Mouse (Mus musculus) lung, adult 18-20 months (tissue): ENCODE results near the gene Antxr2.

Source experiments
- DNase-seq, 2 experiments: peaks; one replicate each; pipeline ENCODE4 v3.0.0; 2022; ENCODE audit warnings: mixed read lengths in 2 of 2

Antxr2 gene

DNA sequence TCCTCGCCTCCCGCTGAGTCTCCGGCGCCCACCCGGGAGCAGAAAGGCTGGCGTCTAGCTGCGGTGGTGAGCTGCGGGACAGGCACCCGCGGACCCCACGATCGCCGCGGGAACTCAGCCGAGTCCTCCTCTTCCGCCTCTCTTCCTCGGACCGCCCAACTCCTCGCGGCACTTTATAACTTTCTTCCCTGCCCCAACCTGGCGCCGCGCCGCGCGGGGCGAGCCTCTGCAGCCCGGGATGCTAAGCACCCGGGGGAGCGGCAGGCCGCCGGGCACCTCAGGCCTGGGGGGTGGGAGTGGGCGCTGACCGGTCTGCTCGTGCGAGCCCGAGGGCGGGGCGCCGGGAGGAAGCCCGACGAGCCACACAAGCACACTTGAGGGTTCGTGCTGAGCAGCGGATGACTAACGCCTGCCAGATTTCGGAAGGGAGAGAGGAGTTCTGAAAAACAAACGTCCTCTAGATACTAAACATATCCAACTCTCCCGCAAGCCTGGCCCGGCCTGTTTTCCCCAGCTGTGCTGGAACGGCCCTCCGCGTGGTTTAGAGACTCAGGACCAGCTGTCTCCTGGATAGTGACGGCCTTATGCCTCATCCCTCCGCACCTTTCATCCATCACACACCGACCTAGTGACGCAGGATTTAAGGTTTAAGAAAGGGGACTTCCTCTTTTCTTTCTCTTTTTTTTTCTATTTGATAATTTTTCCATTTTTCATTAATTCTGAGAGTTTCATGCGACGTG lies at the start of gene Antxr2:
Antxr2 (minus strand) TSS at position 142 of the 740 bp plus-strand sequence.
- peak; percentile 76 to 80 for DNase-seq

DNA sequence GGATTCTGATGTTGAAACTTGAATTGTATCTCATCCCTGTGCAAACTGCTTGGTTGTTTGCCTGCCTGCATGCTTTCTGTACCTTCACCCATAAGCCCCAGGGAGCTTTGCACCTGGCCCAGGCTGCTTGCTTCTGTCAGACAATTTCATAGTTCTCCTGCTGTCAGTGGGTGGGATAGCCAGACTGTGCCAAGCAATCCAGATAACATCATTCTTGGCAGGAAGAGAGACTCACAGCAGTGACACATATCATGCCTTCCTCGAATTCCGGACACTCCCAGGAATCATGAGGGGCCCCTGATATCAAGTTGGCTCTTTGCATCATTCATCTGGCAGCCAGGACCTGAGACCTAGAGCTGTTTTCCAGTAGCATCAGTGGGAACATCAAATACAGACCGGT lies 45.8 kb upstream of the Antxr2 start:
- DNase-seq = peak in 1 of 2 experiments; percentile 33

DNA sequence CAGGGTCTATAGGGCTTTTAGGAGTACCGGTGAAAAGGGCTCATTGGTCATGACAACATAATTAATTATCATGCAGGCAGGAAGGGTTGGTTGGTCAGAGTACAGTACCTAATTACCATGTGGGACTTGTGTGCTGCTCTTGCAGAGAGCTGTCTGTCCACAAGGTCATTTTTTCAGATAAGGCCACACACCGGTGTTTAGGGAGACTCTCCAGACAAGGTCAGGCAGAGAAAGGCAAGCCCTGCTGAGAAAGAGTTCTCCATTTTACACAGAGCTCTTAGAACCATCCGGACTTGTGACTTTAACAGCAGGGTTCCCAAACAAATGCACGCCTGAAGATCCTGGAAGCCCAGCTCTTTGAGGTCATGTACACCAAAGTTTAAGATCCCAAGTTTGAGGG lies 38.3 kb upstream of the Antxr2 start:
- DNase-seq = no peak

DNA sequence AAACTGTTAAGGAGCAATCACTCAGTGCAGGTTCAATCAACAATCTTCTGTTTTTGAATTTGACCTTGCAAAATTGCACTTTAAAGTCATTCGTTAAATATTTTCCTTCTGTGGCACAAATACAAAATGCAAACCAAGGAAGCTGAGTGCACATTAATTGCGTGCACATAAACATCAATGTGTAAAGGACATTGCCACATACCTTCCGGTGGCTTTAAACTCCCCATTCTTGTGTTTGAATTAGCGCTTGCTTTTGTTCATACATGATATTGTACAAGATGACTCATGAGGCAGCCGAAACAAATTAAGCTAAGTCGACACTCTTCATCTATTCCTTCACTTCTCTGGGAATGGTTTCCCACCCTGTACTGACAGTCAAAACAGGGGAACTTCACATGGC lies 24.4 kb upstream of the Antxr2 start:
- DNase-seq = no peak

DNA sequence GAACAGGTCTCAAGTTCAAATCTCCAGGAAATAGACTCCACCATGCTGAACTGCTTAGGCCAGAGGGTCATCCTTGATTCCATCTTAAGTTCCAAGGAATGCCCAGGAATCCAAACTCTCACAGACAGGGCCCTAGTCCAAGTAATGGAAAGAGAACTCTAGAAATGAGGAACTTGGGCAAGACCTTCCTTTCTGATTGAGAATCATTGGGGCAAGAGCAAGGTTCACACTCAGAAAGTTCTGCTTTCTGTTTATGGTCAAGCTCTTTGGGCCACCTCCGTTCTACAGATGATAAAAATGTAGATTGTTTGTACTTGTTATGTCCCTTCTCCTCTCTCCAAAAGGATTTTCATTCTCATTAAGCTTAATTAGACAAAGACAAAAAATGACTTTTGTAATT lies 24.0 kb upstream of the Antxr2 start:
- no peak for DNase-seq

DNA sequence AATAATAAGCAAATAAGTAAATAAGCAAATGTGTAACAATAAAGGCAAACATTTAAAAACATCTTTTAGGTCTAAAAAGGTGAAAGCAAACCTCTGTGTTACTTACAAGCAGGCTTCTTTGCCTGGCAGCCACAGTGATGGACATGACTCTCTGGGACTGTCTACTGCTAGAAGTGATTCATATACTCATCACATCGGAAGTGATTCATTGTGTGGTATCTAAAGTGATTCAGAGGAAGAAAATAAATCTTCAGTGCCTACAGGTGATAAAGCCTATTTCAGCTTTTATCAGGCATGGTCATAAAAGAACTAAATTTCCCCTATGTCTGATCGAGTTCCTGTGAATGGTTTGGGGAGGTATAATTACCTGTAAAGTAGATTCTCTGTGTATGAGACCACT lies 4.1 kb upstream of the Antxr2 start:
- no peak for DNase-seq

DNA sequence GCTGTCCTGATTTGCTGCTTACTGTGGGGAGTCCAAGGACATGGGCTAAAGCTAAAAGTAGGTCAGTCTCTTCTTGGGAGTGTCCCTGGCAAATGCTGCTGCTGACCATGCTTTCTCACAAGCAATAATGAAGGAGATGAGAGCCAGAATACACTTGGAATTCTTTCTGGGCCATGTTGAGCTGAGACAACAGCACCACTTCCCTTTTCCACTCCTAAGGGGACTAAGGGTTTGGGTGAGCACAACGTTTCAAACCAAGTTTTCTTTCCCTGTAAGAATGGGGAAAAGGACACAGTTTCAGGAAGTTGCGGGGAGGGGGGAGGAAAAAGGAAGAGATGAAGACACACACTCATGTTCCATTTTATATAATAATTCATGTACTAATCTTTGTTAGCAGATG lies 3.4 kb upstream of the Antxr2 start:
- DNase-seq = no peak

DNA sequence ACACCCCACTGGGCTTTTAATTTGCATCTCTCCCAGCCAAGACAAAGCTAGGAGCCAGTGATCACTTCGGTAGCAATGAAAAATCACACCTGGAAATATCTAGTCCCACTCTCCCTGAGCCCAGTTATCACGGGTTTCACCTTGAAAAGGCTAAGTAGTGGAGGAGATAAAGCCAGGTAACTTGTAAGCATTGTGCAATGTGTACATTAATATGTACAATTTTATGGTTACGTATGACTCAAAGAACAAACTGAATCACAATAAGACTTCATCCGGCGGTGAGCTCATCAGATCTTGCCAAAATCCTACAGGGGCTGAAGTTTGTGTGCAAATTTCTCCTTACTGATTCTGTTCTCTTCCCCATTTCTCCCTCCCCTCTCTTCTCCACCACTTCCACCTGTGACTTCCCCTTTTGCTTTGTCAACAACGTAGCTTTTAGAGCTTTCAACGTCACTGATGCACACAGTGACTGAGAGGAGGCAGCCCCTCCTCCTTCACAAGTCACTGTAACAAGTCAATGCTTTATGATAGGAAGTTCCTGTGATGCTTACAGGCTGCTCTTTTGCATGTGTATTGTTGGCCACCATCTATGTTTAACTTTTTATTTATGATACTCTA lies 2.1 kb upstream of the Antxr2 start:
- peak in 1 of 2 experiments; percentile 29 for DNase-seq

DNA sequence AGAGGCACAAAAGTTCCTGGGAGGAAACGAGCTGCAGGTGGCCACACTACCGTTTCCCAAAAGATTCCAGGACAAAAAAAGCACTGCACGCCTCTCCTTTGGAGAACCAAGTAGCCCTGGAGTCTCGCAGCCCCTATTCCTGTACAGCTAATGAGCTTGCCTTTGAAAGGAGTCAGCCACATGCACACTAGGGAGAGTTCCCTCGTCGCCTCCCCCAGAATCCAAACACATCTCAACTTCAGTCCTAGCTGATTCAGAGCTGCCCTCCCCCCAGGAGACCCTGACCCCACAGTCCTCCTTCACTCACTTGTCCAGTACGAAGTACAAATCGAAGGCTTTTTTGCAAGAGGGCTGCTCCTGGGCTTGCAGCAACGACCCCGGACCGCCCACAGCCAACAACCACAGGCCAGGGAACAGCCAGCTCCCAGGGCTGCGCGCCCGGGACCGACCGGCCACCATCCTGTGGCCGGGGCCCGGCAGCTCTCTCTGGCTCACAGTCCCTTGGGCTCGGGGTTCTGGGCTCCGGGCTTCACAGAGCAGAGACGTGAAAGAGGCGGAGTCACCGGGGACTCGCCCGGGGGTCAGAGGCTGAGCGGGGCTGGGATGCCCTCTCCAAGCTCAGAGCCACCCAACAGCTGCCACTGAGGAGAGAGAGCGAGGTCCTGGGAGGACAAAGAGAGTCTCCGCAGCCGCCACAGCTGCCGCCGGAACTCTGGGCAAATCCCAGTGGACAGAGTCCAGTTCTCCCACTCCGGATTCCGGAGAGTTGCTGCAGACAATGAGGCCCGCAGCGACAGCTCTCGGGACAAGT lies 547 bp downstream of the Antxr2 start:
- peak; percentile 56 to 59 for DNase-seq

GRCm38 (mm10) chr5:98027688-98028389 lies 3.0 kb downstream of the Antxr2 start:
- DNase-seq = no peak

DNA sequence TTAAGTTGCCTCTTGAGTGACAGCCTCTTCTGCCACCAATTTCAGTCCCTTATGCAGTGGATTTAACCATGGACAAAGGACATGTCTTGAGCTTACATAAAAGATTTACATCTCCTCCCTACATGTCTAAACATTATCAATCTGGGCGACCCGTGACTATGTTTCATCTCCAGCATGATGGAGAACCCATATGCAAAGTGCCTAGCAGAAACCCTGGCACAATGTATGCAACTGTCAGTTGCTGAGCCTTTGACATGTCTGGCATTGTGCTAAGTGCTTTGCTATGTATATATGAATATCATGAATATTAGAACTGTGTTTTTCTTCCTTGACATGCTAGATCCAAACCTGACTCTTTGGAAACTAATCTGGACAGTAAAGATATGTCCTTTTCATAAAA lies 4.9 kb downstream of the Antxr2 start:
- DNase-seq = no peak

- no peak for DNase-seq
Observed at GRCm38 (mm10) chr5:98024545-98024944, 6.3 kb downstream of the Antxr2 start.

- DNase-seq = no peak
Observed at GRCm38 (mm10) chr5:98021518-98021917, 9.3 kb downstream of the Antxr2 start.

DNA sequence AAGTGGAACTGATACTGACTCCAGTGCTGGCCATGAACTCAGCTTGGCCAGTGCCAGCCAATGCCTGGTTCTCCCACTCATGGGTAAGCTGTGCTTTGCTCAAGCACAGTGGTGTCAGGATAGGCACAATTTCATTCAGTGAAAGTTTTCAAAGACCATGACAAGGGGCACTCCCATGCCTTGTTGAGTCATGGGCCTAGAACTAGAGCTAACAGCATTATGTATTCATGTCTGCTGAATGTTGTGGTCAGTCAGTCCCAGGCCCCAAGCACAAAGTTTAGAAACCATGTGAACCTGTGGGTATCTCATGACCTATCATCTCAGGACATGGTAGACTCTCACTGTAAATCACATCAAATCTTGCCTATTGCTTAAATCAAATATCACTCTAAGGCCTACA lies 10.2 kb downstream of the Antxr2 start:
- no peak for DNase-seq

DNA sequence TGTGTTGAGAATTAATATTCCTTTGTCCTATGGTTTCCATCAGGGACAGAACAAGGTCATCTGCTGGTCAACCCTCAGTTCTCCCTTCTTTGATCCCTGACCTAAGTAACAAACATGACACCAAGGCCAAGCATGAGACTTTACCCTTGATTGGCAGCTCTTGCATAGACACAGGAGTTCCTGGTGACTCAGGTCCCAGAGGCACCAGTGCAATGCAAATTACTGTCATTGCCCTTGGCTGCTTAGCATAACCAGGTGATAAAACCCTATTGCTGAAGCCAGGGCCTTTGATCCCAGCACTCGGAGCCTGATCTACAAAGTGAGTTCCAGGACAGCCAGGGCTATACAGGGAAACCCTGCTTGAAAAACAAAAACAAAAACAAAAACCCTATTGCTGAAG lies 11.4 kb downstream of the Antxr2 start:
- no peak for DNase-seq

DNA sequence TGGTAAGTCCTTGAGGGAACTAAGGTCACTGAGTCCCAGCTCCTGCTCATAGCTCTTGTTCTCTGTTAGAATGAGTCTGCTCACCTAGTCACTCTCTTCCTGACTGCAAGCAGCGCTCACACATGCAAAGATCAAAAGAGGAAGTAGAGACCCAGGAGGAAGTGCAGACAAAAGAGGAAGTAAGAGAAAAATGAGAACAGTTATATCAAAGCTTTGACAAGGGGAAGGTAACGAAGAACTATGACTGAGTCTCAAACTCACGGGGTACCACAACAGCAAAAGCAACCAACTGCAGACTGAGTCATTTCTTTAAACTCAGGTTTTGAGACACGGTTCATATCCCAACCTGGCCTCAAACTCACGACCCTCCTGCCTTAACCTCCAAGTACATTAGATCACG lies 12.7 kb downstream of the Antxr2 start:
- DNase-seq = no peak

- peak; percentile 35 to 47 for DNase-seq
Observed at GRCm38 (mm10) chr5:98016247-98017203, 14.3 kb downstream of the Antxr2 start.

- DNase-seq = no peak
Observed at GRCm38 (mm10) chr5:98005751-98006150, 25.1 kb downstream of the Antxr2 start.

DNA sequence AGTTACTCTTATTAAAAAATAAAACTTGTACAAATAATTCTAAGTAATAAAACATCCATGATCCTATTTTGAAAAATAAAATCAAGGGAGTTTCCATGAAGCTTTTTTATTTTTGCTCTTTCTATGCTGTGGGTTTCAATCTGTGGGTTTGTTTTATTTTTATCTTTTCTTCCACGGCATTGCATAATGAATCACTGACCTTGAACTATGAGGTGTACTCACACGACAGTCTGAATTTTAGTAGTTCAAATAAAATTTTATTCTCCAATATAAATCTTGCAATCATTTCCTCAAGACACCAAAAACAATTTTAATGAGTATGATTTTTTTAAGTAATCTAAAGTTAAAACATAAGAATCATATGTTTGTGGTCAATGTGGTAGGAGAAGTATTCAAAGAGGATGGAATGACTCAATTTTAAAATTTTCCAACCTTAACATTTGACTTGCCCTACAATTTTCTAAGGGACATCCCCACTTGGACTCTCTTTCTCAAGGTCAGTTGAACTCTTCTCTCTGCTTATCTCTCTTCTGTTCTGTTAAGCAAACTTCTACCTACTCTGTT lies 31.5 kb downstream of the Antxr2 start:
- no peak for DNase-seq

DNA sequence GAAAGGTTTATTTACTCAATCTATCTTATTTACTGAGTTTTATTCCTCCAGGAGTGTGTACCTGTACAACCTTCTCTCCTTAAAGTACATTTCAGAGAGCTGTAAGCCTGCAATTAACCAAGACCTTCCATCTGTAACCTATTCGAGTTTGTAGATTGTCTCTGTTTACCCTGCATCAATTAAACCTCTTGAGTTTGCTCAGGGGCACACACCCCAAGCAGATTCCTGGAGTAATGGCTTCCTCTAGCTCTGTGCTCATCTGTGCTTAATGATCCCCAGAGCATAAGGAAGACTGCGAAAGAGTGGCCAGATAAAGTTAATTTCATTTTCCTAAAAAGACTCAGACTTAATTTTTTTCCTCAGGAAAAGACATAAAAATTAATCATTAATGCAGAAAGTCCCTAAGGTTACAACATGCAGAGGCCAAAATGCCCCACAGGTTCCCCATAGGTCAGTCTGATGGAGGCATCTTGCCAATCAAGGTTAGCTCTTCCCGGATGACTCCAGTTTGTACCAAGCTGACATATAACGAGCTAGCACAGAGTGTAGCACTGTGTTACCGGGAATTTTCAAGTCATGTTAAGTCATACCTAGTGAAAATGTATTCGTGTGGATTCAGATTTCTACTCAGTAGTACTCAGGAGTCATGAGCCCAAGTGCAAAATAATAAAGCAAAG lies 34.2 kb downstream of the Antxr2 start:
- no peak for DNase-seq

GRCm38 (mm10) chr5:97995881-97996280 lies 35.0 kb downstream of the Antxr2 start:
- DNase-seq = peak in 1 of 2 experiments; percentile 20
